Mouse (Mus musculus): ENCODE results near the gene Fam20c.
A peak's percentile ranks its signal among the peaks of the same experiment; 100 is the strongest.

Fam20c gene

DNA sequence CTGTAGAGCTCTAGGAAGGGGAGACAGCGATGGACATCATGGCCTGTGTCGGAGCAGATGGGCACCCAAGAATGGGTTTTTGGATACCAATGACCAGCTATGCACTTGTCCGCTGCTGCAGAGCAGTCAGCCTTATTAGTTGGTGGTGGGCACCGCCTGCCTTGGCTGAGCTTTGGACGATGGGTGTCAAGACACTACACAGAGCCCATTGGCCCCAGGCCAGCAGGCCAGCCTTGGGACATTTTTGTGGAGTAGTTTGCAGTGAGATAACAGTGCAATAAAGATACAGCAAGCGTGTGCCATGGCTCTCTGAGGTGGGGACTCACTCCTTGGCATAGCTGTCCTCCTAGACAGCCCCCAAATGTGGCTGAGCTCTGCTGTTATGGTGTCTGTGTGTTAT lies 55.5 kb downstream of the Fam20c start:
- no peak for DNase-seq (ENCODE audit: low read depth, low spot score)

DNA sequence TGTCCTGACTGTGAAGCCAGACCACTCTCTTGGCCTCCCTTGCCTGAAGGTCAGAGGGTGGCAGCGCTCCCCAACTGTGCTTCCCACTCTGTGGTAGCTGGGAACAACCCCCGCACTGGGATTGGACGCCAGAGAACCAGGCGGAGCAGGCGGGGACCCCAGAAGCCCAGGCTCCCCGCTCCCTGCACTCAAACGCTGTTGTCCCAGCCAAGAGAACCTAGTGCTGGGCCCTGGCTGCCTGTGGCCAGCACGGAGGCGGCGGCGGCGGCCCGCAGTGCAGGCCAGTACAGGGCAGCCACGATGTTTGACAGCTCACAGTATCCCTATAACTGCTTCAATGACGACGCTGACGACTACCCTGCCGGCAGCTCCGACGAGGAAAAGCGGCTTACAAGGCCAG lies 65.5 kb downstream of the Fam20c start, which contains the start of gene Gm5294:
TSS of gene Gm5294 (plus strand) at position 301 of the 400 bp plus-strand sequence.
- no peak for DNase-seq (ENCODE audit: low read depth, low spot score)

DNA sequence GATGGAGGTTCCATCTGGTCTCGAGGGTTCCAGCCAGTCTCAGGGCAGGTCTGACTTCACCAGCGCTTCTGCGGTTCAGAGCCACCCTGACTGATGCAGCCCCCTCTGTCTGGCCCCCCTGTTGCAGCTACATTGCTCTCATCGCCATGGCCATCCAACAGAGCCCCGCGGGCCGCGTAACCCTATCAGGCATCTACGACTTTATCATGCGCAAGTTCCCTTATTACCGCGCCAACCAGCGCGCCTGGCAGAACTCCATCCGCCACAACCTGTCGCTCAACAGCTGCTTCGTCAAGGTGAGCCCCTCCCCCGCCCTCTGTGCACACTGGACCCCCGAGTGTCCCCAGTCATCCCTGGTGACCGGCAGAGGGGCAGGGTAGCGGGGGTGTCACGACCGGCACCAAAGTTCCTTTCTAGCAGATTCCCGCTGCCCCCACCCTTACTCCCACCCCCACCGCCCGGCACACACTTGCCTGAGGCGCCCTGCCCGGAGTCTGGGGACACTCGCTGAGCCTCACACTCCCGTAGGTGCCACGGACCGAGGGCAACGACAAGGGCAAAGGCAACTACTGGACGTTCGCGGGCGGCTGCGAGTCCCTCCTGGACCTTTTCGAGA lies 66.5 kb downstream of the Fam20c start:
- no peak for DNase-seq (ENCODE audit: low read depth, low spot score)

DNA sequence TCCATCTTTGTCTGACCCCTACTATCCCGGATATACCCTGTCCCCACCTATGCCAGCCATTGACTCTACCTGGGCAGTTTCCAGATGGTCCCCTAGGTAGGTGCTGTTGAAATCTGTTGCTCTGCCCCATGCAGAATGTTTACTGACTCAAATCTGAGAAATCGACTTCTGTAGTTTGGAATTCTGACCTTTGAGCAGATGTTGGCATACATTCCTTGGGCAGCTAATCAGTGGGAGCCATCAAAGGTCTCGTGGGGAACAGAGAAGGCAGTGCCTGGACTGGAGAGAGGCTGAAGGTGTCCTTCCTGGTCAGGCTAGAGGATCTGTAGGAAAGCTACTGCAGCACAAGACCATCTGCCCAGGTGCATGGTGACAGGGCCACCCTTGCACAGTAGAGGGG lies 70.8 kb downstream of the Fam20c start:
- DNase-seq (ENCODE audit: low read depth, low spot score) = no peak

DNA sequence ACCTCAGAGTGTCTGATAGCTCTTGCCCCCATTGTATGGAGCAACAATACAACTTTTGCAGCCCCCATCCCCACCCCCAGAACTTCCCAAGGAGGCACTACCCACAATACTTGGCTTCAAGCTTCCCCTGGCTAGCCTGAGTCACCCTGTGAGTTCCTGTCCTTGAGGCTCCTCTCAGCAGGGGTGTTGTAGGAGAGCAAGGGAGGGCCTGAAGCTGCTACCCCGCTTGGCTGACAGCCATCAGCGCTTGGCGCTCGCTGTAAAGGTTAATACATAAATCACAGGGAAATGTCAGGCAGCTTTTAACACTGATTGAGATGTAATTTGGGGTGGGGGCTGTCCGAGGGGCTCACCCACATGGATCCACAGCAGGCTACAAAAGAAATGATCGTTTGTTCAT lies 79.1 kb downstream of the Fam20c start:
- no peak for DNase-seq (ENCODE audit: low read depth, low spot score)

DNA sequence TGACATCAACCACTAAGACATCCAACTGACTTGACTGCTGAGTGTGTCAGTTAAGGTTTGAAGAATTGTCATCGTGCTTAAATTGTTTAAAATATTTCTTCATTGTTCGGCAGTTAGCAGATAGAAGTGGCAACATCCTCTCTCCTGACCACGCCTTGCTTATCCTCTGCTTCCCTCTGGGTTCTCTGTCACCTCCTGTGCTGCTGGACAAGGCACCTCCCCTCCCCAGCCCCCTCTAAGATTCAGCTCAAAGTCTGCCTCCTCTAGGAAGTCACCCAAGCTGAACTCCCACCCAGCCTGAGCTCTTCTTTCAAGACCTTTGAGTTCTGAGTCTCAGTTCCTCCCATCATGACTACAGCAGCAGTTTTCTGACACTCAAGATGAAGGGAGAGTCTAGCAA lies 80.6 kb downstream of the Fam20c start:
- no peak for DNase-seq (ENCODE audit: low read depth, low spot score)

DNA sequence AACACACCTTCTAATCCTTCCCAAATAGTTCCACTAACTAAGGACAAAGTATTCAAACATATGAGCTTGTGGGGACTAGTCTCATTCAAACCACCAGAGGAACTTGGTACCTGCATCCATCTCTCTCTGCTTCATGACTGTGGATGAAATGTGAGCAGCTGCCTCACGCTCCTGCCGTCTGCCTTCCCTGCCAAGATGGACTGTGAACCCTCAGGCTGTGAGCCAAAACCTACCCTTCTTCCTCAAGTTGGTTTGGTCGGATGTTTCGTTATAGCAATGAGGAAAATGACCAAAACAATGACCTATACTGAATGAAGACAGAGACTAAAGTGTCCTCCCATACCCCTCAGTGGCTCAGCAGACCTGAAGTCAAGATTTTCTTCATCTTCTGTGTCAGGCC lies 86.7 kb downstream of the Fam20c start:
- no peak for DNase-seq (ENCODE audit: low read depth, low spot score)

DNA sequence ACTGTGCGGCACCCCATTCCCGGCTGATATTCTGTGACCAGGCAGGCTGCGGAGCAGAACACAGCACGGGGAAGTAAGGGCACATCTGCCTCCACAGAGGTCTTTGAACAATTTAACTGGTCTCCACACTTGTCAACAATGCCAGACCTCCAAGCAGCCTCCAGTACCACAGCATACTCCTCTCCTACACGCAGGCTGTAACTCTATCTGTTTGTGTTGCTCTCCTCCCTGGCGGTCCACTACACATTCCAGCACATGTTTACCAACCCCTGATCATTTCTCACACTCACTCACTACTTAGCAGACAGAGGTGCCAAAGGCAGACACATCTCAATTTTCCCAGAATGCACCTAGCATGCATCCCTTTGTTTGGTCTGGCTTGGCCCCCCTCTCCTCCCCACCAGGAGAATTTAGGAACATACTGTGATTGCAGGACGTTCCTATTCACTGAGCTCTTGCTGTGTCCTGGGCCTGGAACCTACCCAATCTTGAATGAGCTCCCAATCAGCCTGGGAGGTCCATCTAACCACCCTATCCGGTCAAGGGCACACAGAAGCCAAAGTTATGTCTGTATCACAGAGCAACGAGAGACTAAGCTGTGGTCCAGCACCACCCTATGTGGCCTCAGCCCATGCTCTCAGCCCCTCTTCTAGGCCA lies 89.0 kb downstream of the Fam20c start:
- no peak for DNase-seq (ENCODE audit: low read depth, low spot score)

DNA sequence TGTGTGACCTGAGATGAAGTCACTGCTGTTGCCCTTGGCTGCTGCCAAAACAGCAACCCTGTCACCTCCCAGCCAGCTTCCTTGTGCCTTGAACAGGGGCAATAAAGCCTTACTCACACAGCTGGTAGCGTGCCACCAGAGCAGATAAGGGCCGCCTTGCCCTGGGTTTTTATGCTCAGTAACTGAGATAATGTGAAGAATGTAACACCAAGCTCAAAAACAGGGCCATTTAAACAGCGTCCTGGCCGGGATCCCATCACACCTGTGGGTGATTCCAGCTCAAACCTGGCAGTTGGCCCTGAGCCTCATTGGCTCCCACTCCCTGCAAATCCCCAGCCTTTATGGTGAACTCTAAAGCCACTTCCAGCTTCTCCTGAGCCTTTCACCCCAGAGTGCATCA lies 92.2 kb downstream of the Fam20c start:
- no peak for DNase-seq (ENCODE audit: low read depth, low spot score)

DNA sequence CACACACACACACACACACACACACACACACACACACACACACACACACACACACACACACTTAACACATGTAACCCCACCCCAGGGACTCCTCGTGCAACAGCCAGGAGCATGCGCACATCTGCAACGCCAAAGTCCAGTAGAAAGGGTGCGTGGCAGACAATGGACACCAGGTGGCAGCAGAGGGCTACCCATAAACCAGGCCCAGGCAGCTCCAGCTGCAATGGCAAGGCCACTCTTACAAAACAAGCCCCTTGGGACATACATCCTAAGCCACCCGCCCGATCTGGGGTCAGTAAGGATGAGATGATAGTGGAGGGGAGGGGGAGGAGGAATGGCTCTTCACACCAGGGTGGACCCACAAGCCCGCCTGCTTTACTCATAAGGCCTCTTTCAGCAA lies 93.8 kb downstream of the Fam20c start:
- peak; percentile 52 for DNase-seq (ENCODE audit: low read depth, low spot score)

DNA sequence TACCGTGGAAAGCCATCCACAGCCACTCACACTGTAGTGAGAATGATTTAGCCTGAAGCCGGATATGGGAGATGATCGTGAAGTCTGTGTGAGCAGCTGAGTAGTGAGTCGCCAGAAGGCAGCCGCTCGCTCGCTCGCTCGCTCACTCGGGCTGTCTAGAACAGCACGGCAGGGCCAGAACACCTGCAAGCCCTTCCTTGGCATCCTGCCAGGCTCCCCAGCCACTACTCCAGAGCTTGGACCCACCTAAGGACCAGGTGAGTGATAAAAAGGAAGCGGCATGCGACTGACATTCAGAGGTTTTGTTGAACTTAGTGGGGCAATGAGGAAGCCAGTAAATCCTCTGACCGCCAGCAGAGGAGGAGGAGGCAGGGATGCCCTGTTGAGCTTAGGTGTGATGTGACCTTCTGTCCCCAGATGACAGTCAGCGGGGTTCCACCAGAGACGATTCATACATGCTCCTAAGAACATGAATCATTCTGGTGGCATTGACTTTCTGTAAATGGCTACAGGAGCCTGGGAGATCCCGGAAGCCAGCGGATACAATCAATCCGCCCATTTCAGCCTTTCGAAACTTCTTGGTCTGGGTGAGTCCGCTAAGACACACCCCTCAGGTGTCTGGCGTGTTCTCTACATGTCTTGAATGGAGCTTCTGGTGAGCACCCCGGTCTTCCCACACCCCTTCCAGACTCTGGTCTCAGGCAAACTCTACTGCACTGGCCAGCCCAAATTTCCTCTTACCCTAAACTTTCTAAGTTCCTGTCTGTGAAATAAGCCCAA lies 95.6 kb downstream of the Fam20c start:
- DNase-seq (ENCODE audit: low read depth, low spot score) = no peak

DNA sequence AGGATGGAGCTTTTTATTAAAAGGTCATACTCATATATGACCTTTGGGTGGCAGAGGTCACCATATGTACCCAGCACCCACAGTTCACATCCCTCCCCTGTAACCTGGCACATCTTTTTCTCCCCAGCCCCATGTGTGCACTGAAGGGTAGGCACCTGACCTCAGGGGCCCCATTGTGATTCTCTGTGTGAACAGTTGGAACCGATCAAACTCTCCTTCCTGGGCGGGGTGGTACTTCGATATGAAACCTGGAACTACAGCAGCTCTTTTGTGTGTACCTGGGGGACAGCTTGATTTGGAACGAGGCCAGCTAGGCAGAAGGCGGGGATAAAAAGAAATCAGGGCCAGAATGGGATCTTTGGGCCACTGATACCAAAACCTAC lies 96.1 kb downstream of the Fam20c start:
- no peak for DNase-seq (ENCODE audit: low read depth, low spot score)

DNA sequence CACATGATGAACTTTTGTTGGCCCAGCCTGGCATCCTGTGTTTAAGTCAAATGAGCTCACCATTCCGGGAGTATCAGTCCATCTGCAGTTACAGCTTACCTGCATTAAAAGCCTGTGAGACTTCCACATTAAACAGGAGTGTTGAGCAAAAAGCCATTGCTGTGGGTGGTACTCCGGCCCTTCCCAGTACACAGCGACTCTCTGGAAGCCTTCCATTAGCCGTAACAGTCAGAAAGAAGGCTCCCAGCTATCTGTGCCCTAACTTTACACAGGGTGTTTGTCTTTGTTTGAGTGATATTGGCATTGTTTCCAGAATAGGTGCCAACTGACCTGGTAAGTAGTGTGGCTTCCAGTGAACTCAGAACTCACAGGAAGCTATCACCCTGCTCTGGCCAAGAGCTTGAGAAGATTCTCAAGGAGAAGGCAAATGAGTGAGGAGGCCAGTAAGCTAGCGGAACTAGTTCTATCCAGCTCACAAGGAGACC lies 97.0 kb downstream of the Fam20c start:
- DNase-seq (ENCODE audit: low read depth, low spot score) = no peak

DNA sequence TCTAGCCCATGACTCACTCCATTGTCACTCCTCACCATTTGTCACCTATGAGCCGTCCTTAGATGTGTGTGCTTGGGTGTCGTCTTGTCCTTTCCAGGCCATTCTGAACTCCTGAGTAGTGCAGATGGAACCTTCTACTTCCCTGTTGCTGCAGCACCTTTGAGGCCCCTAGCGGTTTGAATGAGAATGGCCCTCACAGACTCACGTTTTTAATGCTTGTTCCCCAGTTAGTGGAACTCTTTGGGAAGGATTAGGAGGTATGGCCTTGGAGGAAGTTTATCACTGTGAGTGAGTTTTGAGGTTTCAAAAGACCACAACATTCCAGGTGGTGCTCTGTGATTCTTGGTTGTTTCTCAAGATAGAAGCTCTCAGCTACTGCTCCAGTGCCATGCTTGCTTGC lies 97.8 kb downstream of the Fam20c start:
- no peak for DNase-seq (ENCODE audit: low read depth, low spot score)

DNA sequence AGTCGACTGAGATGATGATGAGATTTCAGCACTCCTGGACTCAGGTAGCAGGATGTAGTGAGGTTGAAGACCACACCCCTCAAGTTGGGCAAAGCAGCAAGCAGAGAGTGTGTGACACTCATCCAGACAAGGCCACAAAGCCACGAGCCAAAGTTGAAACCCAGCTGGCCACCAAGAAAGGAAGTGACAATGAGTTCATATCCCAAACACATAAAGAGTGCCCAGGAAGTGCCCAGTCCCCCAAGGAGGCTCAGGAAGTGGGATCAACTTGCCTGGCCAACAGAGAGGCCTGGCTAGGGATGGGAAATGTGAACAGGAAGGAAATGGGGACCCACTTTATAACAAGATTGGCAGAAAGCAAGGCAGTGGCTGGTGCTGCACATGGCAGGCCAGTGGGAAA lies 99.0 kb downstream of the Fam20c start:
- no peak for DNase-seq (ENCODE audit: low read depth, low spot score)

DNA sequence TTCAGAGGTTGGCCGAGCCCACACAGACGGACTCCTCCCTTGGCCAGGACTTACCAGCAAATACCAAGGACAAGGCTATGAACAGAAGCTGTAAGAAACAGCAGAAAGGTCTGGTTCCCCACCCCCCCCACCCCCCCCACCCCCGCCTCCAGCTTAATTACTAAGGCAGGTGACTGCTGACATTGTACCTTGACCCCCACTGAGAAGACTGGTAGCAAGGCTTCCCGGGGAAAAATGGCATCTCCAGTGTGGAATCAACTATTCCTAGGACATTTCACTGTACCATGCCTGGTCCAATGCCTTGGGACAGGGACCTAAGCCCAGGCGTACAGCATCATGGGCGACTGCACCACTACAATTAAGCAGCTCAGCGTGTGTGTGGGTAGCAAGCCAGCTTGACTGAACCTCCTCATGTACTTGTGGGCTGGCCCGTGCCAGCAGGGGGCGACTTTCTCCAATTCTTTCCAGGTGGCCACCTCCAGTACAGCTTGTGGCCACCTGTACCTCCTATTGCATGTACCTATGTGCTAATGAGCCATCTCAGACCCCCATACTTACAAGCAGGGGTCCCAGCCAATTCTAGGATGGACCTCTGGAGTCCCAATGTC lies 102.8 kb downstream of the Fam20c start:
- peak; percentile 39 for DNase-seq (ENCODE audit: low read depth, low spot score)

DNA sequence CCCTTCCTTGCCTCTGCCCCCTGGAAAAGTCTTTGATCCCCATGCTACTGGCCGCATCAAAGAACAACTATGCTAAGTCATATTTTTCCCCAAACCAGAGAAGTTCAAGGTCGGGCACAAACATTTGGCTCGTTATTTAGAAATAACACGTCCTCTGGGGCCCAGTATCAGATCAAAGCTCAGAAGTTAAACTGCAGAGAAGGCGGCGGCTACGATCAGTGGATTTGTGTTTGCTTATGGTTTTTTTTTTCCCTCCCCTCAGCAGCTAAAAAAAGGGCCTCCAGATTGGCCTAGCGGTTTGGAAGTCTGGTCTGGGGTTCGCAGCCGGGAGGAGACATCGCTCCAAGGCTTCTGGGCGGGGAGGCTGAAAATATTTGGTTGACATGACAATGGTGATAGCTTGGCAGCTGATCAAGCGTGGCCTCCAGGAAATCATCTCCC lies 103.5 kb downstream of the Fam20c start:
- DNase-seq (ENCODE audit: low read depth, low spot score) = no peak
